Mouse (Mus musculus): ENCODE data around the gene Josd2.

The Josd2 gene

DNA sequence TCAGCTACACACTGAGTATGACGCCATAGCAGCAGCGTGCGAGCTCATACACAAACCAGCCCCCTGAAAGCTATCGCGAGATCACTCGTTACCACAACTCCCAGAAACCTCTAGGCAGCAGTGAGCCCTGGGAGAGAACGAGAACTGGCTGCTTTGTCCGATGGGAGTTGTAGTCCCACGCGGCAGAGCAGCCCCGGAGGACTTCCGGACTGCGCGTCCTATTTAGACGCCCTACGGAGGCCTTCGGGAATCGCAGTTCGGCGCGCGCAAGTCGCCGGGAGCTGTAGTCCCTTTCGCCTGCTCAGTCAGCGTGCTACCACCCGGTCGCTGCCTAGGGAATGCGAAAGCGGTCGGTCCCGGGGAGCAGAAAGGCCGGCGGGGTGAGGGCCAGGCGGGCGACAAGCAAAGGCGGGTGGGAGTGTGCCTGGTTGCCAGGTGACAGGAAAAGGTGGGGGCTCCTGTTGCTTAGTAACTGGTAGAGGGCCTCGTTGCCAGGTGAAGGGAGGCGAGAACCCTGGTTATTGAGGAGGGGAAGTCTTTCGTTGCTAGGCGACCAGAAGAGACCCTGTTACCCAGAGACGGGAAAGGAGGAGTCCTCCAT lies at the start of gene Josd2:
Josd2 (plus strand) TSS at position 170 of the 601 bp plus-strand sequence.
- peak; percentile 98 for DNase-seq

DNA sequence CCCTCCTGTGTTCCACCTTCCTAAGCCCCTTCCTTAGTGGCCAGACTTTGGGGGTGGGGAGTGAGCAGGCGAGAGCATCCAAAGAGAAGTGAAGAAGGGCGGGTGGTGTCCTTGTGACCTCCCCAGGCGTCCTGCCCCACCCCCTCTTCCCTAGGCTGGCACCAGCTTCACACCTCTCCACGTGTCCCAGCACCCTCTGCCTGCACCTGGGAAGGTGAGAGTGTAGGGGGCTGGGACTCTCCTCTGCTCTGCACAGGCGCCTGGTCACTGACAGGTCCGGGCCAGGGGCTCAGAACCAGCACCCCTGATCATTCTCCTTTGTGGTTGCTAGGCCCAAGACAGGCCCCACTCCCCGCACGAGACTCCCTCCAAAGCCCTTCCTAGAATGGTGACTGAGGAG lies 40.1 kb upstream of the Josd2 start:
- no peak for DNase-seq

GRCm38 (mm10) chr7:44428171-44428950 lies 39.4 kb upstream of the Josd2 start:
- peak; percentile 61 for DNase-seq

DNA sequence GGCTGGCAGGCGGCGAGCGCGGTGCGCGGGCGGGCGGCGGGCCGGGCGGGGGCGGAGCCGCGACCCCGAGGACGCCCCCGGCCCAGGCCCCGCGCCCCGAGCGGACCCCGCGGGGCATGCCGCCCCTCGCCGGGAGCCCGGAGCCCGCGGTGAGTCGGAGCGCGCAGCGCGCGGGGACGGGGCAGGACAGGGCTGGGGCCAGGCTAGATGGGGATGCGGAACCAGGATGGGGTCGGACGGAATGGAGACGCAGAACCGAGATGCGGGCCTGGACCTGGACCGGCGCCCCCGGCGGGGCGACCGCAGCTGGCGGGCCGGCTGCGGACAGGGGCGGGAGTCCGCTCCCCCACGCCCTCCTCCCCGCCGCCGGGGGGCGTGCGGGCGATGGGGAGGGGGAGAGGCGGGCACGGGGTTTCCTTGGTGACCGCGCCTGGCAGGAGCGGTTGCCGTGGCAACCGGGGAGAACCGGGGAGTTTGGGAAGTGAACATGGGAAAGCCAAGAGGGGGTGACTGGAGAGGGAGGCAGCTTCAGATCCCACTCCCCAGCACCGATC lies 38.7 kb upstream of the Josd2 start, which contains the start of gene Lrrc4b:
Lrrc4b (plus strand) TSS at position 51 of the 554 bp plus-strand sequence.
- peak; percentile 85 for DNase-seq

GRCm38 (mm10) chr7:44429534-44430488 lies 38.0 kb upstream of the Josd2 start:
- DNase-seq = no peak

DNA sequence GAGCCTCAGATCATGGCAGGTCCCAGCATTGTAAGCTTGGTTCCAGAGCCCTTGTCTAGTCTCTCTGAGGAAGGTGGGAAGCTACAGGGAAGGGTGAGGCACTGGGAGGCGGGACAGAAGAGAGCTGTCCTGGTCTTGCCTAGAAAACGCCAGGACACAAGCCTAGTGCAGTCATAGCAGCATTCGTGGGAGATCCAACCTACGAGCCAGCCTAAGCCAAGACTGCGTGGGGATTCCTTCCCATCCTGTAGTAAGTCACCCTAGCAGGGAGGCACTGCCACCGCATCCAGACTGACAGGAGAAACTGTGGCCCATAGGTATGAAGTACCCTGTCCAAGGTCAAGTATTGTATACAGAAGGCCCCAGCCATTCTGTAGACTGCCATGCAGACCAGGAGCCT lies 35.2 kb upstream of the Josd2 start:
- DNase-seq = no peak

DNA sequence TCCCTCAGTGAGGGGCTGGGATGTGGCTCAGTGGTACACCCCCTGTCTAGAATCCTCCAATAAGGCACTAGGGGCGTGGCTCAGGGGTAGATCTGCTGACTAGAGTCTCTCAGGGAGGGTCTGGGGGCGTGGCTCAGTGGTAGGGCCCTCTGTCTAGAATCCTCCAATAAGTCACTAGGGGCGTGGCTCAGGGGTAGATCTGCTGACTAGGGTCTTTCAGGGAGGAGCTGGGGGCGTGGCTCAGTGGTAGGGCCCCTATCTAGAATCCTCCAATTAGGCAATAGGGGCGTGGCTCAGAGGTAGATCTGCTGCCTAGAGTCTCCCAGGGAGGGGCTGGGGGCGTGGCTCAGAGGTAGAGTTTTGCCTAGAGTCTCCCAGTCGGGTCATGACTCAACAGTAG lies 34.4 kb upstream of the Josd2 start:
- DNase-seq = no peak

DNA sequence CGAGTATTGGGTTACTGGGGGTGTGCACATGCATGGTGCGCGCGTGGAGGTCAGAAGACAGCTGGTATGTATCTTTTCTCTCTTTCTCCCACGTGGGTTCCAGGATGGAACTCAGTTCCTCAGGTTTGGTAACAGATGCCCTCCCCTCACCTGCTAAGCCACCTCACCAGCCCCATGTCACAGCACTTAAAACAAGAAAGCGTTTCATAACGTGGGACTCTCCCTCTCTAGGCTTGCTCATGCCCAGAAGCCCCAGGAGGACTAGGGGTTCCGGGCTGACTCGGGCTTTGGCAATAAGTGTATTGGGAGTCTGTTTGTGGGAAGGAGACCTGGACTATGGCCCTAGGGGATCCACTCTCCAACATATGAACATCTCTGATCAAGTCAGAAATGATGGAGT lies 33.7 kb upstream of the Josd2 start:
- DNase-seq = no peak

- DNase-seq = no peak
These were observed 32.0 kb upstream of the Josd2 start for GRCm38 (mm10) chr7:44435796-44436195.

DNA sequence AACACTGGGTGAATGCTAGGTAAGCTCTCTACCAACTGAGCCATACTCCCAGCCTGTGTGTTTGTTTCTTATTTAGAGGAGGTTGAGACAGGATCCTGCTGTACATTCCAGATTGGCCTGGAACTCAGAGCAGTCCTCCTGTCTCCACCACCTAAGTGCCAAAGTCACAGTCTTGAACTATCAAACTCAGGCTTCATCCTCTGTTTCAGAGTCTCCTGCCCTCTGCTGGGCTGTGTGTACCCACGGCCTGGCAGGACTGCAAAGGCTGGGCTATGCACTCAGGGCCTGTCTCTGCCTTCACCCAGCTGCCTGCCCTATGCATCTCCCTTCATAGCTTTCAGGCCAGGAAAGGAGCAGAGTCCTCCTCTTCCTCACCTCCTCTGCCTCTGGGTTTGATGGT lies 31.5 kb upstream of the Josd2 start:
- DNase-seq = no peak

DNA sequence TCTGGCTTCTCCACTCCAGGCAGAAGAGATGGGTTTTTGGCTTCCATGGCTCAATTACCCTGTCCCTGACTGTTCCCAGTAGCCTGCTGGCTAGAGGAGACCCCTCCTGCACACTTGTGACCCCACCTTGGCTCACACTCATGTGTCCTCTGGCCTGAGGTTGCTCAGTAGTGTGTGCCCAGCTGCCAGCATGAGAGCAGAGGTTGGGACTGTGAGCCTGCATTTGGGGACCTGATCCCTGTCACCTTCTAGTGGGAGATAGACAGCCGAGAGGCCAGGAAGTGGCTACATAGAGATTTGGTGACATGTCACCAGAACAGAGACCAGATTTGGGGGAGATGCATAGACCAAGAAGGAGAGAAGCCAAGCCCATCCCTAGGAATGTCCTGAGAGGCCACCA lies 30.6 kb upstream of the Josd2 start:
- no peak for DNase-seq

GRCm38 (mm10) chr7:44437933-44438332 lies 29.8 kb upstream of the Josd2 start:
- no peak for DNase-seq

DNA sequence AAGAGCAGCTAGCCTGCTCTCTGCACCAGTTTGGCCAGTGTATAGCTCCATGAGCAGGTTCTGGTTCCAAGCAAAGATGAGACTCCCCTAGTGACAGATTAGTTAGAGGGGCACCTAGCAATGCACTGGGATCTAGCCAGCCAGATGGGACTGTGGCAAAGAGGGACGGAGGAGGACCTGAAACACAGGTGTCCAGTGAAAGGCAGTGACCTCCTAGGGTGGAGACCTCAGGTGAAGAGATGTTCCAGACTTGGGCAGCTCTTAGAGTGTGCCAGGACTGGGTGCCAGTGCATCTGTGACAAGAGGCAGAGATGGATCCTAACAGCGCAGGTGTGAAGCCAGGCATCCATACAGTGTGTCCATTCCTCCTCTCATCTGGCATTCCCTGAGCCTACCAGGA lies 28.1 kb upstream of the Josd2 start:
- DNase-seq = no peak

DNA sequence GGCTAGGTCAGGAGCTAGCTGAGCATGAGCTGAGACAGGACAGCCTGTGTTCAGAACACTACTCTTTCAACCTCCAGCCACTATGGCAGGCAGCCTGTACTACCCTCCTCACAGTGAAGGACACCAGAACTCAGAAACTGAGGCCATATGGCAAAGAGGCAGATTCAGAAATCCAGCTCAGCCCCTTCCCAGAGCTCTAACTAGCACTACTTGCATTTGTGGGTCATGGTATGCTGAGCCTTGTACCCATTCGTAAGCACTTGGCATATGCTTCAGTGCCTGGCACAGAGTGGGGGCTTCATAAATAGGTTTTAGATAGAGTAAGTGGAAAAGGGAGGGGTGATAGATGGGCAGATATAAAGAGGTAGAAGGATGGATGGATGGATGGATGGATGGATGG lies 27.3 kb upstream of the Josd2 start:
- no peak for DNase-seq

GRCm38 (mm10) chr7:44441180-44441579 lies 26.6 kb upstream of the Josd2 start:
- no peak for DNase-seq

GRCm38 (mm10) chr7:44441648-44442109 lies 26.1 kb upstream of the Josd2 start:
- peak; percentile 71 for DNase-seq

DNA sequence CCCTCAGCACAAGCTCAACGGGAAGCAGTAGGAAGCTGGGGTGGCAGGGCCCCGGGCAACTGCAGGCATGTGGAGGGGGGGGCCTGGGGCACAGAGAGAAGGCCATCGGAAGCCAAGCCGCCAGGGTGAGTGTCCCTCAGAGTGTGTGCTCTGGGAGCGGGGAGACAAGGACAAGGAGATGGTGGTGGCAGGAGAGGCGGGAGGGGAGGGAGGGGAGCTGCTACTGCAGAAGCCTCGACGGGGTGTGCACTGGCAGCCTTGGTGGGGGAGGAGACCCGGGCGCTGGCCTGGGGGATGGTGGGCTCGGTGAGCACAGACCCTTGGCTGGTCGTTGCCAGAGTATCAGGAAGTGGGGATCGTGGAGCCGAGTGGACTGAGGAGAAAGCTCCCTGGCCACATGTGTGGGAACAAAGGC lies 25.4 kb upstream of the Josd2 start:
- DNase-seq = no peak

DNA sequence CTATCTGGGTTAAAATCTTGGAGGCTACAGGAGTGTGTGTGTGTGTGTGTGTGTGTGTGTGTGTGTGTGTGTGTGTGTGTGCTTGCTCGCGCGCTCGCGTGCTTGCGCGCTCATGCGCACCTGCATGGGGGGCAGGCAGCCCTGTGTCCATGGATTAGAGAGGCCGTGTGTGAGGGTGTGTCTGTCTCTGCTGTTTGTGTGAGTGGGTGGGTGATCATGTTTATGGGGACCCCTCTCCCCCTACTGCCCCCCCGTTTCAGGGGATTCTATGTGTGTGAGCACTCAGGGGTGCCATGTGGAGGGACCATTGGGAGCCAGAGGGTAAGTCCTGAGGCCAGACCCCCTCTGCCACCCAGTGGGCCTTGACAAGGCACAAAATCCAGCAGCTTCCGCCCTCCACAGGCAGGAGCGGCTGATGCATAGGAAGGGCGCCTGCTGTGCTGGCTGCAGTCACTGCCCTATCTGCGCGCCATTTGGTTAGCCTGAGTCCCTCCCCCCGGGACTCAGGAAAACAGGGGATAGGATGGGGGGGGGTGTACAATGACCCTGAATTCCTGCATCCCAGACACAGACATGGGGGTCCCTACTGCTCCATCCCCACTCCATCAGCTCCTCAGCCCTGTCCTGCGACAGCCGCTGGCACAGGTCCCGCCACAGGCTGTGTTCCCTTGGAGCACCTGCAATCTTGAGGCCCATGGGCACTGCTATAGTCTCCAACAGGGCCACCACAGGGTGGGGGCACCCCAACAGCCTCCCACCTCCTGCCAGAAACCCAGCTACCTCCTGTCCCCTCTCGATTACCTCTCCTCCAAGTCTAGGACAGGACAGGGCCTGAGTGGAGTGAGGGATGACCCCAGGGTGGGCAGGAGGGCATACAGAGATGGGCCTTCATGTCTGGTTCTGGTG lies 24.3 kb upstream of the Josd2 start:
- no peak for DNase-seq

DNA sequence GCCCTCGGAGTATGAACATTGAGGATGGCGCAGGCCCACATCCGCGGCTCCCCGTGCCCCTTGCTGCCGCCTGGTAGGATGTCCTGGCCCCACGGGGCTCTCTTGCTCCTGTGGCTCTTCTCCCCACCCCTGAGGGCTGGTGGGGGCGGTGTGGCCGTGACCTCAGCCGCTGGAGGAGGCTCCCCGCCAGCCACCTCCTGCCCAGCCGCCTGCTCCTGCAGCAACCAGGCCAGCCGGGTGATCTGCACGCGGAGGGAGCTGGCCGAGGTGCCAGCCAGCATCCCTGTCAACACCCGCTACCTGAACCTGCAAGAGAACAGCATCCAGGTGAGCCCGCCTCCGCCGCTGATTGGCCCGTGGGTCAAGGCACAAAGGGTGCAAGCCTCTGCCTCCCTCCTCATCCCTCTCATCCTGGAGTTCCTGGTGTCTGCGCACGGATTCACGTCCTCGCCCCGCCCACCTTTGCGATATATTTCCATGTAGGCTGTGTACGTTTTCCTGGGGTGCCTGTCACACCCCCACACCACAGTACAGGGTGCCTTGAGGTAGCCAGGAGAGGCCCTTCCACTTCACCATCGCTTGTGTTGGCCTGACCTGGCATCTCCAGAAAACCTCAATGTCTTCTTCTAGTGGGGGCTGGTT lies 22.8 kb upstream of the Josd2 start:
- DNase-seq = no peak

DNA sequence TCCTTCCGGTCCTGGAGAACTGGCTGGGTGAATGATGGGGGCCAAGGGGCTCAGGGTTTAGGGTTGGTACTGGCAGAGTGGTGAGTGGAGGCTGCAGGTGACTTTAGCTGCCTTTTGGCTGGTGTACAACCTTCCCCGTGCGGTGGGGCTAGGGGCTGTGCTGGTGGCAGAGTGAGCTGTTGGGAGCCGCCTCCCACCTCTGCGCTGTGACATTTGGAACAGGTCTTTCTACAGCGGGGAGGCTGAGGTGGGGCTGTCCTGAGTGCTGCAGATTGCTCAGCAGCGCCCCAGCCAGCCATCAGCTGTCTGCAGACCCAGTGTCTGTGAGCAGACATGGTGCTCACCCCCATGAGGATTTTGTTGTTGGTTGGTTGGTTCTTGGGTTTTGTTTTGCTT lies 22.3 kb upstream of the Josd2 start:
- no peak for DNase-seq
